15 mouse cellular contexts compared by ENCODE assay signal in the genomic region with DNA sequence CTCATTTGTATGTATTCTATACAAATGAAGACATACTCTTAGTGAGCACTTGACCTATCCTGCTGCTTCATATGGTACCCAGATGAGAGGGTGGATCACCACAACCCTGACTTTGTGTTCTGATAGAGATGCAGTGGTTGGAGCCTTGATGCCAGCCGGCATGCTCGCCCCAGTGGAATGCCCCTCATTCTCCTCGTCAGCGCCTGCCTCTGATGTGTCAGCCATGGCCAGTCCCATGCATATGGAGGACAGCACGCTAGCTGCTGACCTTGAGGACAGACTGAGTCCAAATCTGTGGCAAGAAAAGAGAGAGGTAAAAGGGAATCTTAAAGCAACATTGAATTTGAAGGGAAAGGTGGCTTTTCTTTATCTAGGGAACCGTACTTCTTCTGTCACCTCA. TPM values are rescaled to one million over a fixed set of nuclear protein-coding genes. Genes with fewer than 3 reads are reported as not detected.
DNase-seq lines count a peak whose midpoint lies in the region.
"Had no signal": no experiment of that assay in that cellular context is flagged by ENCODE, and none has a peak within 500 bp of the region (broad histone marks: within the 10 kb centered on the region; RNA-seq: fewer than 3 reads in every experiment).

No protein-coding gene starts in this region.

- DNase-seq in adrenal gland, adult 2 months = peak; percentile 61
- DNase-seq in adrenal gland, adult 18-20 months (ENCODE audit: low spot score in 2 of 2) = no peak
- peak; percentile 56 for DNase-seq in adrenal gland, postnatal 14 days
- DNase-seq in adrenal gland, postnatal 25 days = peak; percentile 26
- no peak for DNase-seq in thymus, postnatal 25 days
- no peak for DNase-seq in gastrocnemius, postnatal 36 days
- DNase-seq: cerebellum, adult 11-12 months; cerebellum, adult 2 months; cerebellum, adult 9-10 months; cerebellum, postnatal 10 days; cerebellum, postnatal 25 days; forebrain, postnatal 0 days had no signal

- intact Hi-C loops in gastrocnemius, postnatal 36 days (cut with DNase I) = no loop called here

RNA-seq across cellular contexts. Expression of a gene that starts 48.5 kb away (rescaled TPM):
- total RNA-seq in adrenal gland, adult 2 months (2021) = 1 to 10 TPM; 3.8 to 5.9 TPM
- 3.3 and 5.3 TPM in 2 replicates for polyA plus RNA-seq in adrenal gland, adult 2 months (2012; rRNA removed)
- 1 to 10 TPM; 2.8 to 4.4 TPM for total RNA-seq in adrenal gland, adult 18-20 months (2021)
- 4.5 and 8.4 TPM in 2 replicates for total RNA-seq in adrenal gland, postnatal 14 days (2021)
- total RNA-seq in adrenal gland, postnatal 25 days (2021) = 9.6 and 11.8 TPM in 2 replicates
- not detected for total RNA-seq in gastrocnemius, postnatal 36 days (2021)
- total RNA-seq: ES-E14, MEL had no signal
- polyA plus RNA-seq: C2C12 had no signal

Comparison
In these comparisons a context has a peak if more than half of its experiments do, and no peak if none do; other contexts are left out.
1. DNase-seq: peak in adrenal gland, adult 2 months (single experiment), adrenal gland, postnatal 14 days (single experiment) and adrenal gland, postnatal 25 days (single experiment); none in adrenal gland, adult 18-20 months (0 of 2), thymus, postnatal 25 days (single experiment) and gastrocnemius, postnatal 36 days (0 of 2).